Mouse (Mus musculus): ENCODE data around the gene Gmpr2.

GRCm38 (mm10) chr14:55643060-55643907, 28.5 kb upstream of the Gmpr2 start, which contains the start of gene Tm9sf1:
- TF ChIP-seq CTCF (IDR thresholded peaks at IDR 0.05; ENCODE audit: insufficient read depth, low read length) (no peak), POLR2A (IDR thresholded peaks at IDR 0.05; ENCODE audit: borderline replicate concordance, extremely low read depth, low read depth, low read length) (peak; percentile 44; the same call in 1 of the 2 replicates)

Data from lung, adult 2 months (tissue).